Mouse (Mus musculus): ENCODE data around the gene Robo3.

GRCm38 (mm10) chr9:37454991-37455390, 21.9 kb upstream of the Robo3 start:
- TF ChIP-seq CTCF (IDR thresholded peaks at IDR 0.05; ENCODE audit: extremely low read depth, insufficient read depth, low read length) (no peak), POLR2A (IDR thresholded peaks at IDR 0.05; ENCODE audit: extremely low read depth, insufficient read depth, low read length) (no peak)

Measured in cortical plate, adult 2 months (tissue).